Mouse (Mus musculus) hindbrain, embryonic 12.5 days (tissue): ENCODE data around the gene Slc6a6. TPM values are rescaled to one million over a fixed set of nuclear protein-coding genes. Genes with fewer than 3 reads are reported as not detected.

Experiments used
- ATAC-seq: fragments of 200-750 bp; cut with Nextera tagmentation; 2 replicates; pipeline ENCODE4 v1.8.0; 2017; ENCODE audit warnings: moderate TSS enrichment; ENCODE audit not compliant: low FRiP score
- H3K27ac ChIP-seq: fragments of 300-500 bp; sonication (generic); 2 replicates; pipeline ENCODE4 v1.5.1; 2016; ENCODE audit warnings: mild to moderate bottlenecking
- H3K27me3 ChIP-seq: fragments of 300-500 bp; sonication (generic); 2 replicates; pipeline ENCODE4 v1.6.1; 2016; ENCODE audit warnings: mild to moderate bottlenecking
- H3K36me3 ChIP-seq: fragments of 300-500 bp; sonication (generic); 2 replicates; pipeline ENCODE4 v1.6.1; 2016; ENCODE audit warnings: mild to moderate bottlenecking
- H3K4me1 ChIP-seq: fragments of 300-500 bp; sonication (generic); 2 replicates; pipeline ENCODE4 v1.6.1; 2016
- H3K4me2 ChIP-seq: fragments of 300-500 bp; sonication (generic); replicated peaks from 2 replicates; pipeline ENCODE4 v1.6.1; 2016; ENCODE audit warnings: mild to moderate bottlenecking
- H3K4me3 ChIP-seq: fragments of 300-500 bp; sonication (generic); 2 replicates; pipeline ENCODE4 v1.5.1; 2016; ENCODE audit warnings: mild to moderate bottlenecking
- H3K9ac ChIP-seq: fragments of 300-500 bp; sonication (generic); 2 replicates; pipeline ENCODE4 v1.6.1; 2016; ENCODE audit warnings: mild to moderate bottlenecking, moderate library complexity
- H3K9me3 ChIP-seq: fragments of 300-500 bp; sonication (generic); replicated peaks from 2 replicates; pipeline ENCODE4 v1.6.1; 2016; ENCODE audit warnings: mild to moderate bottlenecking
- WGBS: fragments of 180-500 bp; shearing (Covaris S2); methylation state at CpG from one replicate; pipeline ENCODE4 v1.1.7; 2016; 5-methylcytosine and 5-hydroxymethylcytosine counted together
- polyA plus RNA-seq: library from polyadenylated mRNA; unstranded; fragments of >200 nt; fragmentation: Nextera tagmentation; extraction: Ambion mirVana; gene quantifications from 2 replicates; pipeline ENCODE4 v1.2.1, GENCODE M21; 2016

Gene Slc6a6
- polyA plus RNA-seq, 1 experiment from 2014 or later, result 70.2 TPM

GRCm38 (mm10) chr6:91719042-91719747 is 35.3 kb downstream of the Slc6a6 start:
- Histone ChIP-seq H3K4me2 (peak overlapping the region; percentile 39), H3K4me1 (peaks cover 50% of the 10 kb centered on the region), H3K27me3 (no peaks in the 10 kb centered on the region), H3K36me3 (peaks cover 12% of the 10 kb centered on the region), H3K9me3 (no peaks in the 10 kb centered on the region), H3K4me3 (no peak overlapping the region), H3K27ac (peak overlapping the region; percentile 94), H3K9ac (peak overlapping the region; percentile 38; the same call in 1 of the 2 replicates)
- peak; percentile 69 for ATAC-seq
- WGBS, result 51% methylated on average over 6 of the region's 6 CpGs

GRCm38 (mm10) chr6:91719865-91720533 is 36.1 kb downstream of the Slc6a6 start:
- no peak overlapping the region for H3K4me3 ChIP-seq
- ATAC-seq, result peak; percentile 78
- H3K9me3 ChIP-seq, result no peaks in the 10 kb centered on the region
- H3K27ac ChIP-seq, result peak overlapping the region; percentile 94
- H3K9ac ChIP-seq, result peak overlapping the region; percentile 45; the same call in 1 of the 2 replicates
- no peaks in the 10 kb centered on the region for H3K27me3 ChIP-seq
- H3K36me3 ChIP-seq, result peaks cover 20% of the 10 kb centered on the region
- H3K4me1 ChIP-seq, result peaks cover 47% of the 10 kb centered on the region
- WGBS, result 4% methylated on average over 9 of the region's 9 CpGs
- peak overlapping the region; percentile 39 for H3K4me2 ChIP-seq

DNA sequence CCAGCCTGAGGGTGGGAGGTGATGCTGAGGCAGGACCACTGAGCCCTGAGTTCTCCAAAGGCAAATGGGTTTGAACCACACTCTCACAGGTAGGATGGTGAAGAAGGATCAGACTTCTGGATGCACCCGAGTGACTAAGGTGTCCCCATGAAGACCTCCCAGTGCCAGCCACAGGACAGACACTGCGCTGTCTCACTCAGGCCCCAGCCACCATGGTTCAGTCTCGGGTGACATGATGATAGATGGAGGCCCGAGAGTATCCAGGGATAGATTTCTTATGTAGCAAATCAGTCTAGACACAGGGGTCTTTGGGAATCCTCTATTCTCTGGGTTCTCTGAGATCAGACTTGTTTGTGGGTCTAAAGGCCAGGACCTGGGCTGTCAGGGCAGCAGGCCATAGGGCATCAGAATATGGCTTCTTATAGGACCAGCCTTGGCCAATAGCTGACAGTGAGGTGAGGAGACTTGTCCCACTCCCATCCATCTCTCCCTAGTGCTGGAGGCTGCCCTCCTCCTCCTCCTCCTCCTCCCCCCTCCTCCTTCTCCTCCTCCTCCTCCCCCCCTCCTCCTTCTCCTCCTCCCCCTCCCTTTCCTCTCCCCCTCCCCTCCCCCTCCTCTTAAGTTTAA is 36.8 kb downstream of the Slc6a6 start:
- WGBS, result 34% methylated on average over 4 of the region's 4 CpGs
- Histone ChIP-seq H3K9ac (peak overlapping the region; percentile 45; the same call in 1 of the 2 replicates), H3K4me1 (peaks cover 46% of the 10 kb centered on the region), H3K9me3 (no peaks in the 10 kb centered on the region), H3K4me2 (peak overlapping the region; percentile 39), H3K27me3 (no peaks in the 10 kb centered on the region), H3K36me3 (peaks cover 27% of the 10 kb centered on the region), H3K27ac (peak overlapping the region; percentile 94), H3K4me3 (no peak overlapping the region)
- ATAC-seq, result peak; percentile 48

DNA sequence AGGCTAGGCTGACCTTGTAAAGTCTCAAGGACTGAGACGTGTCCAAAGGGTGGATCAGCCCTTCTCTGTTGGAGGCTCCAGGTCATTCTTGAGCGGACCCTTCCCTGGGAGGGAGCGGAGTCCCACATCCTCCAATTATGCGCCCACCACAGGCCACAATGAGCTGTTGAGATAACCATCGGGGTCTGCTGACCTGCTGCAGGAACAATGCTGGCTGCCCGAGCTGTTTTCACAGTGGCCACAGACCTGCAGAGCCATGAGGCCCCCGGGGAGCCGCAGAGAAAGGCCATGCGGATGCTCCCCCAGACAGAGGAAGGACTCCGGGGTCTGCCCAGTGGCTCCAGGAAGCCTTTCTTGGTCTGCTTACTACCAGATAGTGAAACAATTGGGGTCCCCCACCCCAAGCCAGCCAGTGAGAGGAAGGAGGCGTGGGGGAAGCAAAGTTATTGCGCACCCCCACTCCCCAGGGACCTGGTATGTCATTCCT is 37.4 kb downstream of the Slc6a6 start:
- H3K9ac ChIP-seq, result no peak overlapping the region
- H3K4me1 ChIP-seq, result peaks cover 46% of the 10 kb centered on the region
- peak overlapping the region; percentile 94 for H3K27ac ChIP-seq
- peaks cover 33% of the 10 kb centered on the region for H3K36me3 ChIP-seq
- ATAC-seq, result no peak
- H3K4me2 ChIP-seq, result 0 out of 2 replicates have a peak overlapping the region, but pooled peaks have one; percentile 39
- H3K27me3 ChIP-seq, result no peaks in the 10 kb centered on the region
- H3K9me3 ChIP-seq, result no peaks in the 10 kb centered on the region
- H3K4me3 ChIP-seq, result no peak overlapping the region
- 19% methylated on average over 12 of the region's 12 CpGs for WGBS

DNA sequence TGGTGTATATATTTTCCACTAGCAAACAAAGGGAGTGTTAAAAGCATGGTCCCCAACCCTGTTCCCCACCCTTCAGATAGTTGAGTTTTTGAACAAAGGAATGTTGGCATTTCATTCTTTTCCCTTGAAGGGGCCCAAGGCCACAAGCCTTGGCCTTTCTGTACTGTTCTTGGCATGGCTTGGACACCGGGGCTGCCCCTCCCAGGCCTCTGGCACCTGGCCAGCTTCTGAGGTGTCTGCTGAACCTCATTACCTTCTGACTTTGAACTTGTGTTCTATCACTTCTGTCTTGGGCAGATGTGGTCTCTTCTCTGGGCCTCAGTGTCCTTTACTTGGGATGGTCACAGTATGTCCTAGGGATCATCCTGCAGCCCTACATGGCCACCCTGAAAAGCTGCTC is 43.5 kb downstream of the Slc6a6 start:
- H3K9ac ChIP-seq, result no peak overlapping the region
- no peak for ATAC-seq
- no peak overlapping the region for H3K4me2 ChIP-seq
- peaks cover 50% of the 10 kb centered on the region for H3K36me3 ChIP-seq
- H3K27me3 ChIP-seq, result no peaks in the 10 kb centered on the region
- peaks cover 37% of the 10 kb centered on the region for H3K4me1 ChIP-seq
- 76% methylated on average over 1 of the region's 1 CpGs for WGBS
- H3K9me3 ChIP-seq, result no peaks in the 10 kb centered on the region
- H3K27ac ChIP-seq, result no peak overlapping the region
- no peak overlapping the region for H3K4me3 ChIP-seq

- Histone ChIP-seq H3K36me3 (peaks cover 54% of the 10 kb centered on the region), H3K4me3 (no peak overlapping the region), H3K27me3 (no peaks in the 10 kb centered on the region), H3K4me1 (peaks cover 37% of the 10 kb centered on the region), H3K27ac (peak overlapping the region; percentile 86), H3K9ac (peak overlapping the region; percentile 15; the same call in 1 of the 2 replicates), H3K4me2 (no peak overlapping the region), H3K9me3 (no peaks in the 10 kb centered on the region)
- ATAC-seq, result peak; percentile 43
- WGBS, result 30% methylated on average over 6 of the region's 6 CpGs
Observed at GRCm38 (mm10) chr6:91728939-91729619, 45.2 kb downstream of the Slc6a6 start.

DNA sequence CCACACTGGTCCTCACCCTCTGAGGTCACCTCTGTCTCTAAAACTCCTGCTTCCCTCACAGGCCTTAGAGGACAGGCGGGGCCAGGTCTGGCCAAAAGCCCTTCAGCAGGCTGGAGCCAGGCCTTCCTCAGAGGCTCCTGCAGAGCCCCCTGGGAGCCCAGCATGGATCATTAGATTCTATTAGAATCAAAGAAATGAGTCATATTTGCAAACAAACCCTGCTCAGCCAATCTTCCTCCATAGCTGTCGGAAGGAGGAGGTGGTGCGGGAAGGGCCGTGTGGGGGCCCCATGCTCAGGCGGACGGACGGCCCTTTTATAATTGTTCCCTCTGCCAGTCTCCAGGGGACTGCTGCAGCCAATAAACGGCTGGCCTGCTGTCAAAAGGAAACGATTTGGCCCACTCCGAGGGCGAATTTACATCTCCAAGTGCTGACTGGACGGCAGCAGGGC is 45.8 kb downstream of the Slc6a6 start:
- H3K4me3 ChIP-seq, result no peak overlapping the region
- no peak overlapping the region; the same call in 1 of the 2 replicates for H3K4me2 ChIP-seq
- no peak overlapping the region for H3K9ac ChIP-seq
- H3K36me3 ChIP-seq, result peaks cover 51% of the 10 kb centered on the region
- peak; percentile 72 for ATAC-seq
- no peaks in the 10 kb centered on the region for H3K27me3 ChIP-seq
- no peaks in the 10 kb centered on the region for H3K9me3 ChIP-seq
- 7% methylated on average over 12 of the region's 12 CpGs for WGBS
- H3K4me1 ChIP-seq, result peaks cover 37% of the 10 kb centered on the region
- H3K27ac ChIP-seq, result peak overlapping the region; percentile 86

GRCm38 (mm10) chr6:91732138-91732537 is 48.3 kb downstream of the Slc6a6 start:
- Histone ChIP-seq H3K4me1 (peaks cover 37% of the 10 kb centered on the region), H3K36me3 (peaks cover 51% of the 10 kb centered on the region), H3K9ac (no peak overlapping the region), H3K4me3 (no peak overlapping the region), H3K9me3 (no peaks in the 10 kb centered on the region), H3K27me3 (no peaks in the 10 kb centered on the region), H3K4me2 (no peak overlapping the region), H3K27ac (peak overlapping the region; percentile 8; the same call in 1 of the 2 replicates)
- ATAC-seq, result no peak
- 80% methylated on average over 11 of the region's 11 CpGs for WGBS

DNA sequence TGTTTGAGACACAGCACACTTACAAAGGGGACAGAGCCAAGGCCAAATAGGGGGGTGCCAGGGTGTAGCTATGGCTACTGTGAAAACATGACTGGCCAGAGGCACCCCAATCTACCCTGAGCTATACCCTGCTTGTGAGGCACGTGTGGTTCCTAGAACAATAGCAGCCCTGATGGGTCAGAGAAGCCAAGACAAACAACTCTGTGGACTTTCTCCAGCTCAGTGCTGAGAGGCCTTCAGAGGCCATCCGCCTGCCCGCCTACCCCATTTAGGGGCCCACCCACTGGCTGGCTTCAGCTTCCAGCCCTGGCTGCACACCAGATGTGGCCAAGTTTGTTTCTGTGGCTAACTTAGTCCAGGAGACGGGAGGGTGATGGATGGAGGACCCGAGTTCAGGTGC is 52.6 kb downstream of the Slc6a6 start:
- Histone ChIP-seq H3K9me3 (no peaks in the 10 kb centered on the region), H3K36me3 (peaks cover 67% of the 10 kb centered on the region), H3K27ac (peak overlapping the region; percentile 17; the same call in 1 of the 2 replicates), H3K9ac (no peak overlapping the region), H3K4me3 (no peak overlapping the region), H3K4me1 (peaks cover 11% of the 10 kb centered on the region), H3K4me2 (no peak overlapping the region), H3K27me3 (no peaks in the 10 kb centered on the region)
- WGBS, result 42% methylated on average over 5 of the region's 5 CpGs
- ATAC-seq, result no peak

DNA sequence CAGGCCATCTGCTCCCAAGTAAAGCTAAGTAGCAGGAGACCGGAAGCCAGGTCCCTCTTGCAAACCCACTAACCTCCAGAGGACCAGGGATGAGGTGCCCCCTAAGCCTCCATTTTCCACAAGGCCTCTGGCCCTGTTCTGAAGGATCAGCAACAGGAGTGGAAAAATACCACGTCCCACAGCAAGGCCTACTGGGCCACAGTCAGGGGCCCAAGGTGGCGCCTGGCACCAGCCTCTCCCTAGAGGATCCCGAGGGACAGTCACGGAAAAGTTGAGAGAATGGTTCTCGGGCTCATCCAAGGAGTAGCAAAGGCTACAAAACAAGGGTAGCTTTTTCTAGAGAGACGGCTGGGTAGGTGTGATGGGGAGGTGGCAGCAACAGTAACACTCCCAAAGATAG is 53.6 kb downstream of the Slc6a6 start:
- no peak overlapping the region for H3K27ac ChIP-seq
- no peak overlapping the region for H3K4me2 ChIP-seq
- ATAC-seq, result no peak
- no peaks in the 10 kb centered on the region for H3K27me3 ChIP-seq
- no peak overlapping the region for H3K4me3 ChIP-seq
- no peaks in the 10 kb centered on the region for H3K9me3 ChIP-seq
- peaks cover 76% of the 10 kb centered on the region for H3K36me3 ChIP-seq
- H3K4me1 ChIP-seq, result peaks cover 4% of the 10 kb centered on the region; the same call in 1 of the 2 replicates
- no peak overlapping the region for H3K9ac ChIP-seq
- WGBS, result 83% methylated on average over 7 of the region's 7 CpGs

DNA sequence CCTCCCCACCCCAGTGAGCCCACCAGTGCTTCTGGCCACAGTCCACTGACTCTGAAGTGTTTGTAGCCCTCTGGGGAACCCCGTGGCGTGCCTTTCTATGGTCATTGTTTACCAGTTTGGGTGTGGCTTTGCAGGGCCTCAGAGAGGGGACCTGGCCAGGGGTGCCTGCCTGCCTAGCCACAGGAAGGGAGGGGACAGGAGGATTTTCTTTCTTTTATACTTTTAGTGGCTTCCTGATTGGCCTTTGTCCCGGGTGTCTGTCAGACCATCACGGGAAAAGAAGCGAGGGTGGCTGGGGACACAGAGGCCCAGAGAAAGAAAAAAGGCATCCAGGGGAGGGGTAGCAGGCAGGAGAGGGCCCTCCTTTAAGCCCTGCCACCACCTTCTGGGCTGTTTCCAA is 54.2 kb downstream of the Slc6a6 start:
- no peak for ATAC-seq
- H3K4me3 ChIP-seq, result no peak overlapping the region
- 36% methylated on average over 5 of the region's 5 CpGs for WGBS
- H3K27me3 ChIP-seq, result no peaks in the 10 kb centered on the region
- no peak overlapping the region for H3K27ac ChIP-seq
- peaks cover 4% of the 10 kb centered on the region; the same call in 1 of the 2 replicates for H3K4me1 ChIP-seq
- no peak overlapping the region for H3K4me2 ChIP-seq
- H3K9ac ChIP-seq, result no peak overlapping the region
- no peaks in the 10 kb centered on the region for H3K9me3 ChIP-seq
- peaks cover 76% of the 10 kb centered on the region for H3K36me3 ChIP-seq
